Mouse (Mus musculus) right cerebral cortex, postnatal 25 days (tissue): ENCODE data around the gene Hivep3.

ENCODE experiments used
- DNase-seq: peaks from one replicate; pipeline ENCODE4 v3.0.0; 2022

Gene Hivep3

GRCm38 (mm10) chr4:119733184-119733880 lies at the start of gene Hivep3:
Gene Hivep3, plus strand, starts transcription at chr4:119733784.
- peak; percentile 100 for DNase-seq

GRCm38 (mm10) chr4:119685746-119686145 lies 47.8 kb upstream of the Hivep3 start:
- no peak for DNase-seq

DNA sequence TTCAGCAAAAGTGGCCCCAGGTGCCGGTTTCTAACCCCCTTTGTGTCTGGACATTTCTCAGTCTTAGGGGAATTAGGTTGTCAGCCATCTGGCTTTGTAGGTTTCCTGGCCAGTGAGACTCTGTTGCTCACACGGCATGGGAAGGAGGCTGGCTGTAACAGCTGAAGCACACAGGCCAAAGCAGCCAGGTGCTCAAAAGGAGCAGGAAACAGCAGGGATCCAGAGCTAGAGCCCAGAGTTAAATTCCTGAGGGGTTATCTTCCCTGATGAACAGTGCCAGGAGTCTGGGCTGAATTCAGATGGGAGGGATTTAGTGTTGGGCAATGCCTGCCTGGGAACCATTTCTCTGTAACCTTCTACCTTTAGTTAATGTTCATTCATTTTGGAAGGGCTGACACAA lies 35.2 kb upstream of the Hivep3 start:
- DNase-seq = no peak

- no peak for DNase-seq
Measured at GRCm38 (mm10) chr4:119701269-119701954, 32.2 kb upstream of the Hivep3 start.

DNA sequence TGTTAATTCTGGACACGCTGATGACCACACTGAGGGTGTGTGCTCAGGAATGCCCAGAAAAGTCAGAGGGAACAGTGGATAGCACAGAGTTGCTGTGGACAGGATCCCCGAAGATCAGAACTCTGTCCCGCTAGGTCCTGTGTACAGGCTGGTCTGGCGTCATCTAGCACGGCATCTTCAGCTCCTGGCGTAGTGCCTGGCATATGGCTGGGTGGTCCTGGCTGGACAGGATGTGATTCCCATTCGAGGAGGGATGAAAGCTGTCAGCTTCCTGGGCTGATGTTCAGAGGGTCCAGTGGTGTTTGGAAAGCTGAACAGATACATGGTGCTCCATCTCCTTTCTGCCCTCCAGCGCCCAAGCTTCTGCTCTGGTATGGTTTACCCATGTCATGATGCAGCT lies 29.6 kb upstream of the Hivep3 start:
- DNase-seq = no peak

- no peak for DNase-seq
Measured at GRCm38 (mm10) chr4:119707326-119707725, 26.3 kb upstream of the Hivep3 start.

- no peak for DNase-seq
Measured at GRCm38 (mm10) chr4:119707751-119708150, 25.8 kb upstream of the Hivep3 start.

DNA sequence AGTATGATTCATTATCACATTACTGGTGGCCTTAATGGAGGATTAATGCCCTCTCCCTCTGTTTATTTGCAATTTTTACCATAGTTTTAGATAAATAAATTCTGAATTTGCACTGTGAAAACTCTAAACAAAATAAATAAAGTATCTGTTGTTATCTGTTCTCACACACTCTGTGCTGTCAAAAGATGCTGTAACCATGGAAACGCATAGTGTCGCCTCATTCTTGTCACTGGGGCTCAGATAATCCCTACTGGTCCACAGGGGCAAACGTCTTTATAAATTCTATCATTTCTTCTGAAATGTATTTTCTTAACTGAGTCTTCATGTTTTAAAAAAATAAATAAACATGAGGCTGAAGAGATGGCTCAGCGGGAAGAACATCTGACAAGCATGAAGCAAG lies 23.4 kb upstream of the Hivep3 start:
- DNase-seq = no peak

DNA sequence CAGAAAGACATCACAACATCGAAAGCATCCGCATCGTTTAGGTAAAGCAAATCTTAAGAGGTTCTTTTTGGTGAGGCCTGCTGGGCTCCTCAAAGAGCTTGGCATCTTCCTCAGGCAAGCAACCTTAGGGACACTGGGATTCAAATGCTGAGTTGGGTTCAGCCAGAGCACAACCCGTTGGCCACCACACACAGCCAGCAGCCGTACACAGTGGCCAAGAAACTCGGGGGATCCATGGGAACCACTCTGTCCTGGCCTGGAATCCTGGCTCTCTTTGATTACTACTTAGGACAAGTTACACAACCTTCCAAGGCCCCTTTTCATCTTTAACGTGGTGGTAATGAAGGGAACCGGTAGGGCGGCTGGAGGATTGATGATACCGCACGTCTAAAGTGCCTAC lies 16.1 kb upstream of the Hivep3 start:
- peak; percentile 19 for DNase-seq

- DNase-seq = no peak
Measured at GRCm38 (mm10) chr4:119721531-119721930, 12.1 kb upstream of the Hivep3 start.

DNA sequence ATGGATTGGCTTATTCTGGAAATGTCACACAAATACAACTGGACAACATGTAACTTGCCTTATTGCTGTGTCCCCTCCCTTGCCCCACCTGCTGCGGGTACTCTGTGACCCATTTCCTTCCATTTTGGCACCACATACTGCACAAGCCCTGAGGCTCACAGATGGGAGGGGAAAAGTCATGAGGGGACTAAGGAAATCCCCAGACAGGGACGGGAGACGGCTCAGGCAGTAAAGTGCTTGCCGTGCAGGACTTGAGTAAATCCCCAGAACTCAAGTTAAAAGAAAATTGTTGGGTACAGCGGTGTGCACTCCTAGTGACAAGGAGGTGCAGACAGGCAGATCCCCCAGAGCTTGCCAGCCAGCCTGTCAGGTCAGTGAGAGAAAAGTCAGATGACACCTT lies 7.5 kb upstream of the Hivep3 start:
- DNase-seq = no peak

DNA sequence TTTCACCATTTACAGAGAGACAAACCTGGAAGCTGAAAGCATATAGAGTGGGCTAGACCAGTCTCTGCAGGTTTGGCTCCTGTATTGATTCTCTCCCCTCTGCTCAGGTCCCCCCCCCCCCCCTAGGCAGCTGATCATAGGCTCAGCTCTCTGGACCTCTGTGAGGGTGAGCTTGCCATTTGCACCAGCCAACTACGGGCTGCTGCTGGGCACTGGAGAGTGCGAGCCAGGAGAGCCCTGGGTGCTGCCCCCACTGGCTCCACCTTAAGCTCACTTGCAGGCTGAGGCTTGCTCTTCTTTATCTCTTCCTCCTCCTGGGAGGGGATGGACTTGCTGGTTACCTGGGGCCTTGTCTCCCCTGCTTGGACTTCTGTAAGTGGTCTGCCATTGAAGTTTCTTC lies 5.7 kb upstream of the Hivep3 start:
- no peak for DNase-seq

GRCm38 (mm10) chr4:119733942-119734341 lies 358 bp downstream of the Hivep3 start:
- no peak for DNase-seq

DNA sequence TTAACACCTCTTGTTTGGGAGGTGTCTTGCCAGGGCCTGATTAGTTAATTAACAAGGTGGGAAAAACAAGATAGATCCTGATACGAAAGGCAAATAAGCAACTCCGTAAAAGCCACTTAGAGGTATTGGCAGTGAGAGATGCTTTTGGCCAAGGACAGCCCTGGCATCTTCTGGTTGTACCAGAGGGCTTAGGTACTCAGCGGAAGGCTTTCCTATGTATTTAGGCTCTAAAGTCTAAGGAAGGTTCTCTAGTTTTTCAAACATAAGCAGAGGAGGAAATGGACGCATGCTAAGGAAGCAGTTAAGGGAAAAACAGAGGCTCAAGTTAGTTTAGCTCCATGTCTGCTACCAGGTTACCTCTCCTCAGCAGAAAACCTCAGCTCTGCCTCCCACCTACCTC lies 768 bp downstream of the Hivep3 start:
- DNase-seq = no peak

- no peak for DNase-seq
Measured at GRCm38 (mm10) chr4:119738641-119739040, 5.1 kb downstream of the Hivep3 start.

- no peak for DNase-seq
Measured at GRCm38 (mm10) chr4:119739301-119740062, 5.9 kb downstream of the Hivep3 start.

DNA sequence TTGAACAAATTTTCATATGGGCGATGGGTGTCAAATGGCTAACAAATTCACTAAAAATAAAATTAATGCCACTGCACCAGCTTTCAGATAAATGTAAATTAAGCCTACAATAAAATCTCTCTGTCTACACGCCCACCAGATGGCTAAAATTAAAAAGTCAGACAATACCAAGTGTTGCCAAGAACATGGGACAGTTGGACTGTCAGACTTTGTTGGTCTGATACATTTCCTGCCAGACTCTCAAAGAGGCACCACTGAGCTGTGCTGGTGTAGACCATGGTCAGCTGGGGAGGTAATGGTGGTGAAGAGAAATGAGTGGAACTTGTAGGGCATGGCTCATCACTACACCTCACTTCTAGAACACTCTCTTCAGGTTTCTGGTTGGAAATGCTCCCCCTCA lies 14.8 kb downstream of the Hivep3 start:
- DNase-seq = no peak

GRCm38 (mm10) chr4:119750157-119750556 lies 16.6 kb downstream of the Hivep3 start:
- DNase-seq = no peak

DNA sequence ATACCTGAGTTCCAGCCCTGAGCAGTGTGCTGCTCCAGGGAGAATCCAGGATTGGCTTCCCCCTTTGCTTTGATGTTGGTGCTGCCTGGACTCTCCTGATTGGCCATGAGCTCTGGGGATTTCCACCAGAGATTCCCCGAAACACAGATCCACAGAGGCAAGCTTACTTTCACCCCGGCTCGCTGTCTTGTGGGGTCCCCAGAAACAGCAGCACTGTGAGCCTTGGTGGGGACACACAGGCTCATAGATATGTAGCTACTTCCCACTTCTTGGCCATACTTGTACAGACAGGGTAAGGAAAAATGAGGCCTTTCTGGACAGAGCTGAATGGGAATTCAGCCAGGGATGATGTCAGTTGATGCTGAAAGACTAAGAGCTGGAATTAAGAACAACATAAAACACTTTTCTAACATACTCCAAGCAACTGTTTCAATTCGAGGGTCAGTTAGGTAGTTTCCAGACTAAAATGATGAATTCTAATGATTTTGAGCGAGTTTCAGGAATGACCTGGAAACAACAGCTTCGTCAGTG lies 17.2 kb downstream of the Hivep3 start:
- no peak for DNase-seq

- no peak for DNase-seq
Measured at GRCm38 (mm10) chr4:119751408-119752006, 17.9 kb downstream of the Hivep3 start.

DNA sequence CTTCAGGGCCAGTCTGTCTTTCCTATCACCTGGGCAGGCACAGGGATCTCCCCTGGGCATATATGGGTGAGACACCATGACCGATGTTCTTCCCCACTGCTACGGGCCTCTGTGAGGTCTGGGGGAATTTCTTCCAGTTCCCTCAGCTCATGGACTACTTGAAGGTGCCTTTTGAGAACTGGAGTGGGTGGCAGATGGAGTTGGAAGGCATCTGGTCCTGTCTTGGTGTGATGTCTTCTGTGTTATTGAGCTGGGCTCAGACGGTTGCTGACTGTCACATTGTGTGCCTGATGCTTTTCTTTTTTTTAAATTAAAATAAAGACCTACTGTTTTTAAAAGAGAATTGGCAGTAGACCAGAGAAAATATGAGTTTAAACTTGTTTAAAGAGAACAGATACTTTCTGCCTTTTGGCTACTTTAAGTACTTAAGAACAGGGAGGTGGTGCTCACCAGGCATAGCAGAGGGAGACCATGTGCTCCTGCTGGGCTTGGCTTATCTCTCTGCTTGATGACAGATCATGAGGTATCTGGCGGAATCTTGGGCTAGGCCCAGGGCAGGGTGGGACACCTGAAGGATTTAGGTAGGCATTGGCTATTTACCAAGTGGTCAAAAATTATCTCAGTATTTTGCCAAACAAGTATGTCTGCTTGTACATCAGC lies 26.1 kb downstream of the Hivep3 start:
- DNase-seq = no peak

- DNase-seq = no peak
Measured at GRCm38 (mm10) chr4:119760820-119761219, 27.2 kb downstream of the Hivep3 start.
